In genomic region chr13:99583841-99584240, GRCm38 (mm10) we compare ENCODE assay signal across 20 mouse cellular contexts.
DNase-seq lines count a peak whose midpoint lies in the region; ATAC-seq and TF ChIP-seq lines count a peak whose summit lies in the region.
"Had no signal": no experiment of that assay in that cellular context is flagged by ENCODE, and none has a peak within 500 bp of the region (broad histone marks: within the 10 kb centered on the region; RNA-seq: fewer than 3 reads in every experiment).

No protein-coding gene starts in this region.

- DNase-seq in layer of hippocampus, adult 2 months (ENCODE audit: low spot score in 2 of 2) = no peak
- DNase-seq in layer of hippocampus, adult 8-10 months (ENCODE audit: low spot score in 2 of 2) = no peak
- DNase-seq in neural tube, embryonic 10.5 days (ENCODE audit: extremely low spot score, low spot score) = no peak
- DNase-seq in cerebellum, postnatal 10 days = no peak
- DNase-seq: adrenal gland, postnatal 25 days; cerebellum, adult 11 months; cerebellum, adult 8-10 months; cerebellum, postnatal 25 days; forebrain, postnatal 0 days; gastrocnemius, postnatal 36 days; heart, postnatal 10 days; heart, postnatal 4 days had no signal

- WGBS in forebrain, embryonic 12.5 days = 45% methylated on average over 3 of the region's 3 CpGs
- WGBS in forebrain, embryonic 15.5 days = 30% methylated on average over 3 of the region's 3 CpGs
- WGBS in neural tube, embryonic 13.5 days = 8% methylated on average over 3 of the region's 3 CpGs

- peaks cover 13% of the 10 kb centered on the region for H3K4me1 ChIP-seq in forebrain, embryonic 12.5 days
- H3K4me1 ChIP-seq in forebrain, embryonic 15.5 days = peaks cover 15% of the 10 kb centered on the region
- H3K4me1 ChIP-seq in neural tube, embryonic 13.5 days (replicated peaks) = peaks cover 30% of the 10 kb centered on the region
- H3K4me1 ChIP-seq: embryonic facial prominence, embryonic 12.5 days had no signal

- no peak for ATAC-seq in forebrain, embryonic 12.5 days (ENCODE audit: low FRiP score)
- ATAC-seq in forebrain, embryonic 15.5 days (replicated peaks) = no peak
- no peak for ATAC-seq in neural tube, embryonic 13.5 days (ENCODE audit: low read depth)
- ATAC-seq: activated CD4-positive, CD25-positive, alpha-beta regulatory T cell, adult 4 months; forebrain, postnatal 0 days; hindbrain, embryonic 16.5 days; inflammation-experienced regulatory T-cells, adult 6 months; Patski had no signal

- no peaks in the 10 kb centered on the region for H3K9me3 ChIP-seq in forebrain, embryonic 12.5 days
- H3K9me3 ChIP-seq in forebrain, embryonic 15.5 days = no peaks in the 10 kb centered on the region
- 0 out of 2 replicates have a peak, but pooled peaks cover 3% of the 10 kb centered on the region for H3K9me3 ChIP-seq in neural tube, embryonic 13.5 days
- H3K9me3 ChIP-seq: embryonic facial prominence, embryonic 12.5 days had no signal

- peak overlapping the region; percentile 19; the same call in 1 of the 2 replicates for H3K27ac ChIP-seq in forebrain, embryonic 12.5 days
- no peak overlapping the region for H3K27ac ChIP-seq in forebrain, embryonic 15.5 days (replicated peaks)
- peak overlapping the region; percentile 23; the same call in 1 of the 2 replicates for H3K27ac ChIP-seq in layer of hippocampus, adult 2 months
- H3K27ac ChIP-seq in neural tube, embryonic 13.5 days (replicated peaks) = peak overlapping the region; percentile 61
- H3K27ac ChIP-seq: embryonic facial prominence, embryonic 12.5 days had no signal

- H3K9ac ChIP-seq in forebrain, embryonic 12.5 days = no peak overlapping the region
- no peak overlapping the region for H3K9ac ChIP-seq in forebrain, embryonic 15.5 days (replicated peaks)
- no peak overlapping the region for H3K9ac ChIP-seq in neural tube, embryonic 13.5 days
- H3K9ac ChIP-seq: embryonic facial prominence, embryonic 12.5 days; forebrain, postnatal 0 days had no signal

- H3K4me3 ChIP-seq in forebrain, embryonic 12.5 days (replicated peaks) = no peak overlapping the region
- H3K4me3 ChIP-seq in forebrain, embryonic 15.5 days = no peak overlapping the region
- no peak overlapping the region for H3K4me3 ChIP-seq in layer of hippocampus, adult 2 months
- H3K4me3 ChIP-seq in neural tube, embryonic 13.5 days = no peak overlapping the region
- H3K4me3 ChIP-seq: embryonic facial prominence, embryonic 12.5 days had no signal

- no peaks in the 10 kb centered on the region for H3K36me3 ChIP-seq in forebrain, embryonic 12.5 days (replicated peaks)
- H3K36me3 ChIP-seq in forebrain, embryonic 15.5 days = no peaks in the 10 kb centered on the region
- H3K36me3 ChIP-seq in neural tube, embryonic 13.5 days = no peaks in the 10 kb centered on the region
- H3K36me3 ChIP-seq: embryonic facial prominence, embryonic 12.5 days had no signal

- no peaks in the 10 kb centered on the region for H3K27me3 ChIP-seq in forebrain, embryonic 12.5 days
- H3K27me3 ChIP-seq in forebrain, embryonic 15.5 days = no peaks in the 10 kb centered on the region
- no peaks in the 10 kb centered on the region for H3K27me3 ChIP-seq in neural tube, embryonic 13.5 days
- H3K27me3 ChIP-seq: embryonic facial prominence, embryonic 12.5 days had no signal

- no peak for TF ChIP-seq CTCF in layer of hippocampus, adult 2 months (conservative IDR thresholded peaks at IDR 0.05)

- H3K4me2 ChIP-seq in forebrain, embryonic 12.5 days = no peak overlapping the region
- no peak overlapping the region for H3K4me2 ChIP-seq in forebrain, embryonic 15.5 days (replicated peaks)
- no peak overlapping the region for H3K4me2 ChIP-seq in neural tube, embryonic 13.5 days
- H3K4me2 ChIP-seq: embryonic facial prominence, embryonic 12.5 days had no signal
